ENCODE assay signal across 9 mouse cellular contexts in genomic region chr14:79535318-79535717, GRCm38 (mm10). TPM values are rescaled to one million over a fixed set of nuclear protein-coding genes. Genes with fewer than 3 reads are reported as not detected.
DNase-seq lines count a peak whose midpoint lies in the region; ATAC-seq and TF ChIP-seq lines count a peak whose summit lies in the region.
"Had no signal": no experiment of that assay in that cellular context is flagged by ENCODE, and none has a peak within 500 bp of the region (broad histone marks: within the 10 kb centered on the region; RNA-seq: fewer than 3 reads in every experiment).

No protein-coding gene starts in this region.

- no peak overlapping the region for H3K27ac ChIP-seq in midbrain, embryonic 14.5 days (replicated peaks; ENCODE audit: low read depth, low read length)
- H3K27ac ChIP-seq in hindbrain, embryonic 12.5 days: no peak overlapping the region
- H3K27ac ChIP-seq: limb, embryonic 15.5 days had no signal

- H3K9ac ChIP-seq in midbrain, embryonic 14.5 days (replicated peaks; ENCODE audit: low read length): no peak overlapping the region
- no peak overlapping the region for H3K9ac ChIP-seq in hindbrain, embryonic 12.5 days
- H3K9ac ChIP-seq: limb, embryonic 15.5 days had no signal

- no peaks in the 10 kb centered on the region for H3K27me3 ChIP-seq in midbrain, embryonic 14.5 days (ENCODE audit: control insufficient read depth, insufficient read depth, low read length)
- H3K27me3 ChIP-seq in hindbrain, embryonic 12.5 days: no peaks in the 10 kb centered on the region
- H3K27me3 ChIP-seq: limb, embryonic 15.5 days had no signal

- H3K9me3 ChIP-seq in midbrain, embryonic 14.5 days (ENCODE audit: control insufficient read depth, low read length): no peaks in the 10 kb centered on the region
- no peaks in the 10 kb centered on the region for H3K9me3 ChIP-seq in hindbrain, embryonic 12.5 days (replicated peaks)
- H3K9me3 ChIP-seq: limb, embryonic 15.5 days had no signal

- no peak overlapping the region for H3K4me2 ChIP-seq in midbrain, embryonic 14.5 days (ENCODE audit: low read length)
- no peak overlapping the region for H3K4me2 ChIP-seq in hindbrain, embryonic 12.5 days (replicated peaks)
- H3K4me2 ChIP-seq: limb, embryonic 15.5 days had no signal

- WGBS in midbrain, embryonic 14.5 days: 87% methylated on average over 10 of the region's 10 CpGs
- 82% methylated on average over 10 of the region's 10 CpGs for WGBS in hindbrain, embryonic 12.5 days

- peak; percentile 77 for DNase-seq in A20 (ENCODE audit: low read depth, low spot score)
- peak; percentile 8 for DNase-seq in brain, embryonic 14.5 days (ENCODE audit: low read depth)
- peak; percentile 59 for DNase-seq in lung, postnatal 14 days
- DNase-seq in frontal cortex, postnatal 25 days (ENCODE audit: low spot score in 2 of 2): no peak
- no peak for DNase-seq in urinary bladder, postnatal 36 days (ENCODE audit: low spot score in 2 of 2)
- DNase-seq in midbrain, embryonic 14.5 days: no peak

- no peak overlapping the region for H3K4me3 ChIP-seq in midbrain, embryonic 14.5 days (replicated peaks; ENCODE audit: low read depth, low read length)
- no peak overlapping the region for H3K4me3 ChIP-seq in hindbrain, embryonic 12.5 days
- H3K4me3 ChIP-seq: limb, embryonic 15.5 days had no signal

- H3K36me3 ChIP-seq in midbrain, embryonic 14.5 days (ENCODE audit: control insufficient read depth, insufficient read depth, low read length): no peaks in the 10 kb centered on the region
- H3K36me3 ChIP-seq in hindbrain, embryonic 12.5 days: no peaks in the 10 kb centered on the region
- H3K36me3 ChIP-seq: limb, embryonic 15.5 days had no signal

- peak; percentile 74 to 78 for ATAC-seq in hematopoietic stem cell, adult 5-6 weeks (replicated peaks in 1 of 2; ENCODE audit: insufficient read depth in 1 of 2, low FRiP score in 2 of 2, low TSS enrichment in 1 of 2, low read depth in 1 of 2, poor library complexity in 2 of 2, severe bottlenecking in 2 of 2)
- ATAC-seq in midbrain, embryonic 14.5 days (ENCODE audit: low FRiP score, low TSS enrichment): no peak
- no peak for ATAC-seq in hindbrain, embryonic 12.5 days (ENCODE audit: low FRiP score)

- no peaks in the 10 kb centered on the region for H3K4me1 ChIP-seq in midbrain, embryonic 14.5 days (ENCODE audit: control insufficient read depth, insufficient read depth, low read length)
- no peaks in the 10 kb centered on the region for H3K4me1 ChIP-seq in hindbrain, embryonic 12.5 days
- H3K4me1 ChIP-seq: limb, embryonic 15.5 days had no signal

- TF ChIP-seq CTCF in brain, embryonic 14.5 days (IDR thresholded peaks at IDR 0.05; ENCODE audit: borderline replicate concordance, extremely low read depth, insufficient read depth, insufficient read length): no peak

- no peak for TF ChIP-seq POLR2A in brain, embryonic 14.5 days (IDR thresholded peaks at IDR 0.05; ENCODE audit: borderline replicate concordance, extremely low read depth, insufficient read depth, insufficient read length, poor library complexity, severe bottlenecking)

RNA-seq across cellular contexts. Expression of gene Sugt1, which starts 52.2 kb away (rescaled TPM):
- polyA plus RNA-seq in brain, embryonic 14.5 days (2012; rRNA removed): 44.7 and 49.9 TPM in 2 replicates
- total RNA-seq in hematopoietic stem cell, adult 5-6 weeks (2017): 141 and 146 TPM in 2 replicates
- 120 and 128 TPM in 2 replicates for polyA plus RNA-seq in midbrain, embryonic 14.5 days (2014; fragmentation: Nextera tagmentation; extraction: Ambion mirVana)
- polyA plus RNA-seq in hindbrain, embryonic 12.5 days (2016; fragmentation: Nextera tagmentation; extraction: Ambion mirVana): 128 and 133 TPM in 2 replicates

RNA-seq across cellular contexts. Expression of gene Wbp4, which starts 54.0 kb away (rescaled TPM):
- 21.9 and 23.5 TPM in 2 replicates for polyA plus RNA-seq in brain, embryonic 14.5 days (2012; rRNA removed)
- 67.9 and 89.1 TPM in 2 replicates for total RNA-seq in hematopoietic stem cell, adult 5-6 weeks (2017)
- 44.8 and 52.6 TPM in 2 replicates for polyA plus RNA-seq in midbrain, embryonic 14.5 days (2014; fragmentation: Nextera tagmentation; extraction: Ambion mirVana)
- polyA plus RNA-seq in hindbrain, embryonic 12.5 days (2016; fragmentation: Nextera tagmentation; extraction: Ambion mirVana): 51.1 and 53.2 TPM in 2 replicates

RNA-seq across cellular contexts. Expression of gene Elf1, which starts 54.3 kb away (rescaled TPM):
- polyA plus RNA-seq in brain, embryonic 14.5 days (2012; rRNA removed): 5.0 and 6.1 TPM in 2 replicates
- 323 and 335 TPM in 2 replicates for total RNA-seq in hematopoietic stem cell, adult 5-6 weeks (2017)
- polyA plus RNA-seq in midbrain, embryonic 14.5 days (2014; fragmentation: Nextera tagmentation; extraction: Ambion mirVana): 2.7 and 3.7 TPM in 2 replicates
- 9.6 and 10.3 TPM in 2 replicates for polyA plus RNA-seq in hindbrain, embryonic 12.5 days (2016; fragmentation: Nextera tagmentation; extraction: Ambion mirVana)

Comparison
In these comparisons a context has a peak if more than half of its experiments do, and no peak if none do; other contexts are left out.
1. DNase-seq: peak in A20 (single experiment), brain, embryonic 14.5 days (single experiment) and lung, postnatal 14 days (single experiment); none in frontal cortex, postnatal 25 days (0 of 2), urinary bladder, postnatal 36 days (0 of 2) and midbrain, embryonic 14.5 days (single experiment).
2. ATAC-seq: peak in hematopoietic stem cell, adult 5-6 weeks (2 of 2); none in midbrain, embryonic 14.5 days (single experiment) and hindbrain, embryonic 12.5 days (single experiment).